Mouse (Mus musculus) spleen, adult 12 weeks (tissue): ENCODE measurements around the gene Arhgap29.

ENCODE experiments used
- DNase-seq: peaks from one replicate; pipeline ENCODE4 v3.0.0; 2022; ENCODE audit warnings: low spot score

The Arhgap29 gene

GRCm38 (mm10) chr3:121952041-121952591, at the start of gene Arhgap29:
Gene Arhgap29, plus strand, starts transcription at chr3:121952541.
- DNase-seq = no peak

GRCm38 (mm10) chr3:121902729-121903128, 49.6 kb upstream of the Arhgap29 start:
- no peak for DNase-seq

GRCm38 (mm10) chr3:121903286-121903685, 49.1 kb upstream of the Arhgap29 start:
- DNase-seq = no peak

GRCm38 (mm10) chr3:121903695-121904094, 48.6 kb upstream of the Arhgap29 start:
- DNase-seq = no peak

GRCm38 (mm10) chr3:121904476-121904875, 47.9 kb upstream of the Arhgap29 start:
- no peak for DNase-seq

- no peak for DNase-seq
Observed at GRCm38 (mm10) chr3:121906623-121907022, 45.7 kb upstream of the Arhgap29 start.

- DNase-seq = no peak
Observed at GRCm38 (mm10) chr3:121909155-121909554, 43.2 kb upstream of the Arhgap29 start.

GRCm38 (mm10) chr3:121913476-121913875, 38.9 kb upstream of the Arhgap29 start:
- no peak for DNase-seq

GRCm38 (mm10) chr3:121914459-121915185, 37.7 kb upstream of the Arhgap29 start:
- DNase-seq = no peak

- DNase-seq = no peak
Observed at GRCm38 (mm10) chr3:121915191-121915590, 37.1 kb upstream of the Arhgap29 start.

- DNase-seq = no peak
Observed at GRCm38 (mm10) chr3:121916802-121917532, 35.4 kb upstream of the Arhgap29 start.

GRCm38 (mm10) chr3:121917658-121918057, 34.7 kb upstream of the Arhgap29 start:
- DNase-seq = no peak

- DNase-seq = no peak
Observed at GRCm38 (mm10) chr3:121919961-121920360, 32.4 kb upstream of the Arhgap29 start.

- no peak for DNase-seq
Observed at GRCm38 (mm10) chr3:121920769-121921168, 31.6 kb upstream of the Arhgap29 start.

- DNase-seq = no peak
Observed at GRCm38 (mm10) chr3:121924768-121925486, 27.4 kb upstream of the Arhgap29 start.

- no peak for DNase-seq
Observed at GRCm38 (mm10) chr3:121927601-121928000, 24.7 kb upstream of the Arhgap29 start.

- DNase-seq = no peak
Observed at GRCm38 (mm10) chr3:121932815-121933214, 19.5 kb upstream of the Arhgap29 start.

- no peak for DNase-seq
Observed at GRCm38 (mm10) chr3:121936241-121936640, 16.1 kb upstream of the Arhgap29 start.

GRCm38 (mm10) chr3:121937036-121937435, 15.3 kb upstream of the Arhgap29 start:
- no peak for DNase-seq

GRCm38 (mm10) chr3:121939658-121940057, 12.7 kb upstream of the Arhgap29 start:
- DNase-seq = no peak

GRCm38 (mm10) chr3:121940094-121940889, 12.0 kb upstream of the Arhgap29 start:
- no peak for DNase-seq
